Mouse (Mus musculus) monocyte, adult 2 months (primary cell): ENCODE results near the gene Tango6.

Experiments used
- DNase-seq, 2 experiments: peaks; one replicate each; pipeline ENCODE4 v3.0.0; 2022; ENCODE audit warnings: low spot score in 2 of 2, low read depth in 1 of 2

Tango6 gene

DNA sequence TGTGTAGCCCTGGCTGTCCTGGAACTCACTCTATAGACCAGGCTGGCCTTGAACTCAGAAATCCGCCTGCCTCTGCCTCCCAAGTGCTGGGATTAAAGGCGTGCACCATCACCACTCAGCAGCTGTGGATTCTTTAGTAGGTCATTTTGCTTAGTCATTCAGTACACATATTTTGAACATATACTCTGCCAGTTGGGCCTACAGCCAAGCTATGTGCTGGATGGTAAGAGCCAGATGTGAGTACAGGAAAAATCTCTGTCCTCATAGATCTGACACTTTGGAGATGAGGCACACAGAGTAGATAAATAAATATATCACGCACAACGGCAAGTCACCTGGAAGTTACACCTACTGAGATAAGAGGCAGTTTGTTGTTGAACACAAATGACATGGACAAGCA, 129.7 kb downstream of the Tango6 start:
- DNase-seq, result no peak

DNA sequence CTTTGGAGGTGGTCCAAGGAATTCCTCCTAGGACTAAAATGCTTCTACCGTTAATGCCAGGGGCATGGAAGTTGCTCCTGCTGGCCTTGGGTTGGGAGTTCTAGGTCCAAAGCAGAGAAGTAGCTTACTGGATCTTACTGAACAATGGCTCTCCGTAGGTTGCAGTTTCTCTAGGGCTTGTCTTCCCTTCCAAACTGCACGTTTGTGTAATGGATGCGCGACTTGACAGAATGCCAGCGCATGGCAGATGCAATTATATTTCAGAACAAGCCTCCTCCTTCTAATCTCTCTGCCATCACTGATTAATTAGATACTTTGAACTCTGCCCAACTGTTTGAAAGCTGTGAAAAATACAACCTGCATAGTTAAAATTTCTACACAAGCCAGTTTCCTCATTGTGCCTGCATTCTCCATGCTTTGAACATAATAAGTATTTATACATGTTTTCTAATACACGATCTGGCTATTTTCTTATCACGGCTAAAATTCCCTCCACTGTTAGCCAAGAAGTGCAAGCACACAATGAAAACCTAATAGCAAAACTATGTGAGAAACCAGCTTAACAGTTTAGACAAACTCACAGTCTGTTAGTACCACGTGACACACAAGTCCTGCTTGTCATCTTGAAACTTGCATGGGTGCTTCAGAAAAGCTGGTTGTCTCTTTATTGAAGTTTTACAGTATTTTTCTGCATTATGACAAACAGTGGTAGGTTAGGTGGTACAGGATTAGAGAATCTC, 133.7 kb downstream of the Tango6 start:
- no peak for DNase-seq

DNA sequence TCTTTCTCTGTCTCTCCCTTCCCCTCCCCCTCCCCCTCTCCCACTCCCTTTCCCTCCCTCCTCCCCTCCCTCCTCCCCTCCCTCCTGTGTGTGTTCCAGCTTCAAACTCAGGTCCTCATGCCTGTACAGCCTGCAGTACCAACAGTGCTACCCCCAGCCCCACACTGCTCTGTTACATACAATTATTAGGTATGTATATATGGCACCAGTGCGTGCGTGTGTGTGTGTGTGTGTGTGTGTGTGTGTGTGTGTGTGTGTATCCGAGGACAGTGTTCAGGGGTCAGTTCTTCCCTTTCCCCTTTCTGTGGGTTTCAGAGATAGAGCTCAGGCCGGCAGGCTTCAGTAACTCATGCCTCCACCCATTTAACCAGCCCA, 134.3 kb downstream of the Tango6 start:
- no peak for DNase-seq

DNA sequence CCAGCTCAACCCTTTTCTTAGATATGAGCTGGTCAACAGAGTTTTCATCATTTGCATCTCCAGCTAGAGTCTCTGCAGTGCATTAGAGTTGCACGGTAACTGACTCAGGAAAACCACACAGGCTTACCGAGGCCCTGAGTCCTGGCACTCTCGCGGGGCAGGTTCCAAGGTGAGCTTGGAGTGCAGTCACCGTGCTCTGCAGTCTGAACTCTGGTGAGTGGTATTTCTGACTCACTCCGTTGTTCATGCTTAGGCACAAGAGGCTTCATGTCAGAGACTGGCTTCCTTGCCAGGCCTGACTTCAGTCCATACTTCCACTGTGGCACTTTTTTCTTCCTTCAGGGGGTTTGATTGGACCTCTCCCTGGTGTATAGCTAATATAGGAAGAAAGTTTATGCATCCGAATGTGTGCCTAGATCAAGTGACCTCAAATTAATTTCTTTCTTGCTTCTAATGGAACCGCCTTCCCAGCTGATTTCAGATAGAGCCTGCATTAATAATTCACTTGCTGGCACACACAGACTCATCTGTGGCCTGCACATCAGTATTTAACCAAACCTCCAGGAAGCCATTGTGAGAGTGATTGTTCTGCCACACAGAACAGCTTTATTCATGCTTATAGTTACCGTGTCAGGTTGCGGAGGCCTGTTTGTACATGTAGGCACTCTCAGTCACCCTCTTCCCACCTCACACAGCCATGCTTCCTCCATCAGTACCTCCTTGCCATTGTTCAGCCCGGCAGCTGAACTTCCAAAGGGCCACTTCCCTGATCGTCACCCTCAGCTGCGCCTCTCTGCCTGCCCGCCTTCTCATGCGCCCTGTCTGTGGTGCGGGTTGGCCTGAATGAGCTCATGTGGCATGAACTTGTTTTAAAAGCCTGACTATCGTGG, 136.0 kb downstream of the Tango6 start:
- no peak for DNase-seq

DNA sequence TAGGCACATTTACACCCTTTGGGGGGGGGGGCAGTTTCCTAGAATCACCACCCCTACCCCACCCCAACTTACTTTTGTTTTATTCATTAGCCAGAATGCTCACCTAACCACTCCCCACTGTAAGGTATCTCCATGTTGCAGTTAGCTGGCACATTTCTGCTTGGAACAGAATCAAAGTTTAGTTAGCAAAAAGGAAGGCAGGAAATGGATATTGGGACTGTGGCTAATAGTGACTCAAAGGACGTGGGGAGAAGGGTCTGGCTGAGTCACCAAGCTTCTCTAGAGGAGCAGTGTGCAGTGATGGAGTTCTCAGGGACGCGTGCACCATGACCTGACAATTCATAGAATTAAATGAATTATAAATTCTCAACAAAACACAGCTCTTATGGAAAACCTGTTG, 136.7 kb downstream of the Tango6 start:
- no peak for DNase-seq

DNA sequence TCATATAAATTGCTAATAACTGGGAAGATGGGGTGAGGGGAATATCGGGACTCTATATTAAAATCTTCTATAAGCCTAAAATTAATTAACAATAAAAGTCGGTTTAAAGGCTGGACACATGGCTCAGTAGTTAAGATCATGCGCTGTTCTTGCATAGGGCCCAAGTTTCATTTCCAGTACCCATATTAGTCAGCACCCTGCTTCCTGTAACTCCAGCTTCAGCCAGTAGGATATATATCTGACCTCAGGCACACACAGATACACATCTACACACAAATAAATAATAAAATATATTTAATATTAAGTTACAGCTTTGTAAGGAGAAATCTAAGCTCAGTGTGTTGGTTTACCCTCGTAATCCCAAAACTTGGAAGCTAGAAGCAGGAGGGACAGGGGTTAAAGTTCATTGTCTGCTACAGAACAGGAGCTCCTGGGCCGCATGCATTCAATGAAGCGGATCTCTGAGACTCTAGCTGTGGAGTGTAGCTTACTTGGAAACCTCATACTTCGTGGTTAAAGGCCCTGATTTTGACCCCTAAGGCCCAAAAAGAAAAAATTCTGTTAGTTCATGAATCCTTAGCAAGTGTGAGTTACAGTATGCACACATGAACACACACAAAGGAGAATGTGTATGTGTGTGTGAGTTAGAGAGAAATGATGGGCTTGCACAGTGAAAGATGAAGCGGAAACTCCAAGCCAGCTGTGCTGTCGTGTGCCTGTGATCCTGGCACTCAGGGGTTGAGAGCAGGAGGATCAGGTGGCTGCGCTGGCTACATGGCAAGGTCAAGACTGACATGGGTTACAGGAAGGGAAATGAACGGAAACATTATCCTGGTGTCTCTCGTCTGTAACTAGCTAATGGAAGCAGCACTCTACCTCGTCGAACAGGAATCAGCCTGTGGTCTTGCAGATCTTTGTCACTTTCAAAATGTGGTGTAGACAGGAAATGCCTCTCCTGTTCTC, 138.0 kb downstream of the Tango6 start:
- no peak for DNase-seq

DNA sequence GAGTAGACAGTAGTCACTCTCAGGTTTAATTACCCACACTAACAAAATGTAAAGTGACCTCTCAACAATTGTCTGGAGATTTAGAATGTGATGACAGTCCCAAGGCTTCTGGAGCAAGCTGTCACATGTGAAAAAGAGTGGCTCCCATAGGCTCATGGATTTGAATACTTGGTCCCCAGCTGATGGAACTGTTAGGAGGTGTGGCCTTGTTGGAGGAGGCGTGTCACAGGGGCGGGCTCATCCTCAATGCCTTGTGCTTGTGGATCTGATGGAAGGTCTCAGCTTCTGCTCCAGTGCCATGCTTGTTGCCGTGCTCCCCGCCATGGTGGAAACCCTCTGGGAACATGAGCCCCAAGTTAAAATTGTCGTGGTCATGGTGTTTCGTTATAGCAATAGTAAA, 146.1 kb downstream of the Tango6 start:
- DNase-seq, result no peak

DNA sequence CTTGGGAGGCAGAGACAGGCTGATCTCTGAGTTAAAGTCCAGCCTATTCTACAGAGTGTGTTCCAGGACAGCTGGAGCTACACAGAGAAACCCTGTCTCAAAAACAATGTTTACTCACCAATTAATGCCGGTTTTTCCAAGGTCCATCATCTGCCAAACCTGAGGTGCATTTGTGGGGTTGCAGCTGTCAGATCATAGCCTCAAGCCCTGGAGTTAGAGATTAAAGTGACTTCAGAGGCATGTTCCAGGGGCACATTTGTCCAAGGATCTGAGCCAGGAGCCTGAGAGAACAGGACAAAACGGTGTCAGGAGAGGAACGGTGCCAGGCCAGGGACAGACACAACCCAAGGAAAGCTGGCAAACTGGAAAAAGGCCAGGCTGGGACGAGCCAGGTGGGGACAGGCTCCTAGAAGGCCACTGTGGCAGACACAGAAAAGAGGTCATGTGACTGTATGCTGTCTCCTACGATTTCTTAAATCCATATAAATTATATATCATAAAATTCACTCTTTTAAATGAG, 146.7 kb downstream of the Tango6 start:
- no peak for DNase-seq

DNA sequence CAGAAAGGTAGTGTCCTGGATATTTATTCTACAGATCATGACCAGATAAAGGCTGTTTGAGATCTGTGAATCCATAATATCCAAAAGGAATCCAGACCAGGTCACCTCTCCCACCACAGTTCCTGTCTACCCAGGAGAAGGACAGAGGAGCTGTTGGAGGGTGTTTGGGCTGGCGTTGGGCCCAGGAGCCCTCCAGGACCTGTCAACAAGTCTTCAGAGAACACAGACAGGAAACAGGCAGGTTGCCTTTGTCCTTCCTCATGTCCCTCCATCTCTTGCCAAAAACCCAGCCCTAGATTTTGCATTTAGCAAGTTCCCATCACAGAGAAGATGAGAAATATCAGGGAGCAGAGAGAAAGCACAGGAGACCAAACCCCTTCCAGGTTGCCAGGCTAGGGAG, 152.0 kb downstream of the Tango6 start:
- no peak for DNase-seq

DNA sequence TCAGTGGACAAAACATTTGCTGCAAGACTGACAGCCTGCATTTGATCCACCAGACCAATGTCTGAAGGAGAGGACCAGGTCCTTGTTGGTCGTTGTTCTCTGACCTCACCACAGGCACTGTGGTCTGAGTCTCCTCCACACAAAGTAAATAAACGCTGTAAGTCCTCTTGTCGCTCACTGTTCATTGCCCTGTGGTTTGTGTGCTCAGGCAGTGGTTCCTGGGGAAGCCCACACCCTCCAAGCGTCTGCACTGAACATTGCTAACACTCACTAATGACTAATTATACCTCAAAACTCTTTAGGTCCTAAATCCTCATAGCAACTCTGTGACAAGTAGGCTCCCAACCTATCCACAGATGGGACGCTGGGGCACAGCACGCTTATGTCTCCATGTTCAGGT, 153.7 kb downstream of the Tango6 start:
- DNase-seq, result no peak

DNA sequence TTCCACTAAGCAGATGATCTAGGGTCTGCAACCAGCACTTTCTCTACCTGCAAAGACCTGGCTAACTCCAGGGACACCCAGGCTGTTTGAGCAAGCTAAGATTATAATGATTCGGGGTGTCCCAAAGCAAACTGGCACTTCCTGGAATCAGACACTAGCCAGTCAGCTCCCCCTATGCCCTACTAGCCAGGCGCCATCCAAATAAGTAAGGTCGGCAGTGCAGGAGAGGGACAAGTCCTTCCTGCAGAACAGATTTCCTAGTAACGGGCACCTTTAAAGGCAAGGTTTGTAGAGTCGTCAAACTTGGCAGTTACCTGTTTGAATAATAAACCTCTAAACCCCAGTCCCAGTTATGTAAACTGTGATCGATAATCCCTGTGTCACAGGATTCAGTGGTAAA, 155.9 kb downstream of the Tango6 start:
- DNase-seq, result no peak

DNA sequence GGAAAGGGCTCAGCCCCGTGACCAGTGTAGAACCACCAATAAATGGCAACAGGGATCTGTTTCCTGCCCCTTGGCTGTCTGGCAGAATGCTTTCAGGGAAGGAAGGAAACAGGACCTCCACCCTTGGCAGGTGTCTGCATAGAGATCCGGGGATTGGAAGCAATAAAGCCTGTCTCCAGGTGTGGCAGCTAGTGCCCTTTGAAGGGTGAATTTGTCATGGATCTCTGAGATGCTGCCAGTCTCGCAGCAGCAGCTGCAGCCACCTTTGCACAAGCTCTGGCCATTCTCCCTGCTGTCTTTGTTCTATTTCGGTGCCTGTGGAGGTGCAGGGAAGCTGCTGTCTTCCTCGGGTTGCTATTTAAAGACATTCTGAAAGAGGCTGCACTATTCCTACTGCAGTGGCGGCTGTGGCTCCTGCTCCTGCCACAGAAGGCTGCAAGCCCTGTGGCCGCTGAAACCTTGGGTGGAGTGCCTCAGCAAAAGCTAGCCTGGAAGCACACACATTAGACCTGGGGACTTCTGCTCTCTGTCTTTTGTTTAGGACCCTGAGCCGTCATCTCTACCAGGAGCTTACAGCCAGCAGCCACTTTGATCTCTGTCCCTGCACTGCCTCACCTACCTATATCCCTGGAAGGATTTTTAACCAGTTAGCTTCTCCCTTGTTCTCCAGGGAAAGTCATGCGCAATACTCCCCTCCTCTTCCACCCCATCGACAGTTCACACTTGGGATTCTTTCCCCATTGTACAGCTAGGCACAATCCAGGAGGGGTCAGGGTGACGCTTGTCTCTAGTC, 156.5 kb downstream of the Tango6 start:
- DNase-seq, result no peak

DNA sequence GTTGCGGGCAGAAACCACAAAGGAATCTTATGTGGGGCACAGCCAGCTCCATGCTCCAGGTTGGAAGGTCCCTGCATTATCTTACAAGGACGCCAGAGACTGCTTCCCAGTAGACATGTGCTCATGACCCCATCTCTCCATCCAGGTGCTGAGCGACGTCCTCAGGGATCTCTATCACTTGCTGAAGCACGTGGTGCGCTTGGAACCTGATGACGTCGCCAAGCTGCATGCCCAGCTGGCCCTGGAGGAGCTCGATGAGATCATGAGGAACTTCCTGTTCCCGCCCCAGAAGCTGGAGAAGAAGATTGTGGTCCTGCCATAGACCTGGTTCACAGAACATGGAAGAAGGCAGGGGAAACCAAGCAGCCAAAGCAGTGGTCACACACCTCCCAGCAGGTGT, 167.2 kb downstream of the Tango6 start:
- DNase-seq, result no peak

DNA sequence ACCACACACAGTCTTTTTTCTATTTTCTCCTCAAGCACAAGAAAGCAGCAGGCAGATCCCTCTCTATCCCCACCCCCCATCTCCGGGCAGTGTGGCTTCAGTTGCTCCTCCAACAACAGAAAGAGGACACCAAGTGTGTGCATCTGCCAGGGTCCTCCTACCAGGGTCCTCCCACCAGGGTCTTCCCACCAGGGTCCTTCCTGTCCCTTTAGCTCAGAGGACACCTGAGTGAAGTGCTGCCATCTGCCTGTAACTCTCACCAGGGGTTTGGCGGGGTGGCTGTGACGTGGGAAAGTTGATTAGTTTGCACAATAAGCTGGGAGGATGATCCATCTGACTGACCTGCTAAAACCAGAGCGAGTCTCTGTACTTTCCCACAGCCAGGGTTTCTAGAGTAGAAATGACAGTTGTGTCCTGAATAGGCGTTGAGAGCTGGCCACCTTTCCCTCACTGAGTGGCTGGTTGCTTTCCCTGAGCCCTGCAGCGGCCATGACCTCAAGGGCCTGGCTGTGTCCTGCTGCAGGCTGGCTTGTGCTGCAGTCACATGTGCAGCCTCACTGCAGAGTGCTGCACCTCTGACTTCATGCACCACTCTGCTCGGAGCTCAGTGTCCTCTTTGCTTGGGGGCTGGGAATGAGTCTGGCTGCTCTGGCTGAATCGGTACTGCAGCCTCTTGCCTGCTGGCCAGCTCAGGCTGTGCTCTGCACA, 171.8 kb downstream of the Tango6 start:
- DNase-seq, result no peak

DNA sequence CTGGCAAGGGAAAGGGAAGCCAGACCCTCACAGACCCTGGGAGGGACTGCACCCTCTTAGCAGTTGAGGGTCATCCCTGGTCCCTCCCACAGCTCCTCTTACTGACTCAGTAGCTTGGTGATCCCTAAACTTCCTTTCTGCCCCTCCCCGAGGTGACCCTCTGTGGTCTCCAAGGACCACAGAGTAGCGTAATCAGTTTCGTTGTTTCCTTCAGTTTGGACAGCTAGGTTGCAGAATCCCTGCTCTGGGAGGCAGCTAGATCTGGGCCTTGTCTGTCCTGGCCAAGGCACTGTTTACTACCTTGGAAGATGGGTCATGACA, 172.3 kb downstream of the Tango6 start:
- DNase-seq, result no peak

DNA sequence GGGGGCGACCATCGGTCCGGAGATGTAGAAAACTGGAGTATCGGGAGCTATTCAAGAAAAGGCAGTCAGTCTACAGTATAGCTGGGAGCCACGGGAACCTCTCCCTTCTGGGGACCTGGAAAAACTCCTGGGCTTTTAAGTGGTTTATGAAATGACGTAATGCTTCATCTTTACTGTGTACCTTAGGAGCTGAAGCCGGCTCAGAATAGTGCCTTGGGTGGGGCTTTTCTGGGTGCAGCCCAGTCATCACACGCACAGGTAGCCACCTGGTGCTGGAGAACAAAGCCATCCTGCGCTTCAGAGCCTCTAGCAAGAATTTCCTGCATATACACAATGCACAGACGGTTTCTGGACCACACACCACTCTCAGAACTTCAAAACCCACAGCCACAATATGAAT, 180.0 kb downstream of the Tango6 start:
- no peak for DNase-seq

DNA sequence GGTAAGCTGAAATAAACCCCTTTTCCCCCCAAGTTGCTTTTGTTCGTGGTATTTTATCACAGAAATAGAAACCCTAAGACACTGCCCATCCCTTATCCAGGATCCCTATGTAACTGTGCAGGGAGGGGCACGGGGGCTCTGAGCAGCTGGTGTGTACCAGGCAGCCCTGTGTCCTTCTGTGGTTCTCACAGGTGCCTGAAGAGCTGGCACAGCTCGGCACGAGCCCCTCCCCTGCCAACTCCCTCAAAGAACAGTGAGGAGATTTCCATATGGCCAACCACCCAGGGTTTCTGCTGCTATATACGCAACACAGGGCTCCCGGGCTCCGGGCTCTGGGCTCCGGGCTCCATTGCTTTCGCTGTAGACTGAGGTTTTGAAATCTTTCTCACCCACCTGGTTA, 182.5 kb downstream of the Tango6 start:
- DNase-seq, result no peak

DNA sequence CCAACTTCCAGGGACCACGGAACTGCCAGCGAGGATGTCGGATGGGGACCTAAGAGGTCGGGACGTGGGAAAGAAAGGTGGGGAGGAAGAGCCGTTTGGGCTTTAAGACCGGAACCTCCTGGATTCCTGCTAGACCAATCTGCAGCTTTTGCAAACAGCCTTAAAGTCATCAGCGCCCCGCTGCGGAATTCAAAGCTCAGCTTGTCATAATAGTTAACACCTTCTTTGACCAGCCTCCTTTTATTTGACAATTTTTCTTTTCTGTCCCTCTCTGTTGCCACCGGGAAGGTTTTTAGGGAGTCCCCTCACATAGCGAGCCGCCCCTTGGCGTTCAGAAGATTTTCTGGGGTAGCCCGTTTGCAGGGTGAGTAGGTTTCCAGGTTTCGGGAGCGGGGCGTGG, 187.2 kb downstream of the Tango6 start, which contains the start of gene Has3:
Gene Has3, plus strand, starts transcription at position 192 of the 400 bp plus-strand sequence.
- DNase-seq, result no peak

DNA sequence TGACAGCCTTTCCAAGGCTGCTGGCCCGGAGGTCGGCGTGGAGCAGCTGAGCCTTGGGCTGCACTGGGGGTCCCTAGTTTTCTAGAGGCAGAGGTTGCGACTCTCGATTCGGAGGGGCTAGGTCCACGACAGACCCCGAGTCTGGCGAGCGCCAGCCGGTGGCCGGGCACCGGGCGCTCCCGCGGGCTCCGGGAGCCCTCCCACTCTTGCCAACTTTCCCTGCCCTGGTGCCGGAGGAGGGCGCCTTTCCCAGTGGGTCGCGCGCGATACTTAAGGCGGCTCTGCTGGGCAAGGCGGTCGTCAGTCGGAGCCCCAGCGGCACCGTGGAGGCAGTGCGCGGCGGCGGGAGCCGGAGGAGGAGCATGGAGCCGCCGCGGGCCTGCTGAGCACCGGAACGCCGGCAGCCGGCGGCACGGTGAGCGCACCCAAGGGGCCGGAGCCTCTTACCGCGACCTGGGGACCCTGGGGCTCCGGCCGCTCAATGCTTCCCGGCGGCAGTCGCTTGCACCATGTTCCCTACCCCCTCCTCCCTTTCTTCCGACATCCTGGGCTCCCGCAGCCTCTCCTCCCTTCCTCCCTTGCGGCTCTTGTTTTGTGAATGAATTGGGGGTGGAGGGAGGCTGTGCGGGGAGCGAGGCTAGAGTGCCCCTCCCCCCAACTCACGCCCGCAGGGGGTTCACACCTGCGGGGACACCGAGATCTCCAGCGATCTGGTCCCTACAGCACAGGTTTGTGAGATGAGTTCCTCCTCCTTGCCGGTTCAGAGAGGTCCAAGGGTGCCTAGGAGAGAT, 187.9 kb downstream of the Tango6 start:
- DNase-seq, result no peak
